ENCODE assay signal across 9 mouse cellular contexts in genomic region chr16:38506041-38506634, GRCm38 (mm10). TPM values are rescaled to one million over a fixed set of nuclear protein-coding genes. Genes with fewer than 3 reads are reported as not detected.
A peak's percentile ranks its signal among the peaks of the same experiment; 100 is the strongest.
DNase-seq lines count a peak whose midpoint lies in the region; ATAC-seq and TF ChIP-seq lines count a peak whose summit lies in the region.
"Had no signal": no experiment of that assay in that cellular context is flagged by ENCODE, and none has a peak within 500 bp of the region (broad histone marks: within the 10 kb centered on the region; RNA-seq: fewer than 3 reads in every experiment).

No protein-coding gene starts in this region.

- no peak for TF ChIP-seq EP300 in ES-Bruce4 (IDR thresholded peaks at IDR 0.05; ENCODE audit: insufficient read depth, low read depth, low read length)

- no peak overlapping the region for H3K9ac ChIP-seq in ES-Bruce4 (ENCODE audit: low read depth, poor library complexity, severe bottlenecking)
- H3K9ac ChIP-seq in heart, embryonic 16.5 days (ENCODE audit: low read length) = no peak overlapping the region
- no peak overlapping the region for H3K9ac ChIP-seq in liver, embryonic 12.5 days

- no peaks in the 10 kb centered on the region for H3K4me1 ChIP-seq in ES-Bruce4 (ENCODE audit: control insufficient read depth, insufficient read depth, low read length)
- no peaks in the 10 kb centered on the region for H3K4me1 ChIP-seq in bone marrow, adult 2 months (ENCODE audit: control insufficient read depth, insufficient read depth, low read length)
- no peaks in the 10 kb centered on the region for H3K4me1 ChIP-seq in embryonic fibroblast, embryonic 13.5 days (ENCODE audit: control insufficient read depth, insufficient read depth, low read length)
- H3K4me1 ChIP-seq in heart, embryonic 16.5 days (ENCODE audit: control insufficient read depth, insufficient read depth, low read length) = no peaks in the 10 kb centered on the region
- H3K4me1 ChIP-seq in liver, embryonic 12.5 days = no peaks in the 10 kb centered on the region

- H3K4me2 ChIP-seq in heart, embryonic 16.5 days (ENCODE audit: low read depth, low read length) = no peak overlapping the region
- no peak overlapping the region for H3K4me2 ChIP-seq in liver, embryonic 12.5 days

- no peaks in the 10 kb centered on the region for H3K27me3 ChIP-seq in ES-Bruce4 (ENCODE audit: control insufficient read depth, insufficient read depth, low read length, poor library complexity, severe bottlenecking)
- no peaks in the 10 kb centered on the region for H3K27me3 ChIP-seq in heart, embryonic 16.5 days (ENCODE audit: control insufficient read depth, insufficient read depth, low read length)
- H3K27me3 ChIP-seq in liver, embryonic 12.5 days (replicated peaks) = no peaks in the 10 kb centered on the region
- H3K27me3 ChIP-seq: megakaryocyte, embryonic 14.5 days had no signal

- no peak for TF ChIP-seq POLR2A in ES-Bruce4 (IDR thresholded peaks at IDR 0.05; ENCODE audit: insufficient read depth, low read length)
- no peak for TF ChIP-seq POLR2A in bone marrow, adult 2 months (IDR thresholded peaks at IDR 0.05; ENCODE audit: borderline replicate concordance, control insufficient read depth, low read depth, low read length)
- TF ChIP-seq POLR2A in embryonic fibroblast, embryonic 13.5 days (IDR thresholded peaks at IDR 0.05; ENCODE audit: low read depth, low read length) = no peak

- peak; percentile 74; the same call in 1 of the 2 replicates for ATAC-seq in heart, embryonic 16.5 days (replicated peaks; ENCODE audit: extremely low read depth, insufficient read depth, low FRiP score)
- ATAC-seq in liver, embryonic 12.5 days = peak; percentile 65

- no peaks in the 10 kb centered on the region for H3K9me3 ChIP-seq in ES-Bruce4 (replicated peaks; ENCODE audit: control insufficient read depth, insufficient read depth, low read length, poor library complexity, severe bottlenecking)
- no peaks in the 10 kb centered on the region for H3K9me3 ChIP-seq in heart, embryonic 16.5 days (replicated peaks; ENCODE audit: control insufficient read depth, low read length)
- H3K9me3 ChIP-seq in liver, embryonic 12.5 days (replicated peaks) = no peaks in the 10 kb centered on the region
- H3K9me3 ChIP-seq: megakaryocyte, embryonic 14.5 days had no signal

- no peak overlapping the region for H3K27ac ChIP-seq in ES-Bruce4 (ENCODE audit: insufficient read depth, low read length)
- no peak overlapping the region for H3K27ac ChIP-seq in bone marrow, adult 2 months (ENCODE audit: control insufficient read depth, insufficient read depth, low read depth, low read length, poor library complexity)
- no peak overlapping the region for H3K27ac ChIP-seq in embryonic fibroblast, embryonic 13.5 days (ENCODE audit: insufficient read depth, low read length)
- H3K27ac ChIP-seq in heart, embryonic 16.5 days (ENCODE audit: low read length) = no peak overlapping the region
- no peak overlapping the region for H3K27ac ChIP-seq in liver, embryonic 12.5 days

- peak; percentile 75 for TF ChIP-seq CTCF in ES-Bruce4 (IDR thresholded peaks at IDR 0.05; ENCODE audit: low read depth, low read length)
- peak; percentile 88 for TF ChIP-seq CTCF in bone marrow, adult 2 months (IDR thresholded peaks at IDR 0.05; ENCODE audit: control insufficient read depth, insufficient read depth, low read length)
- peak; percentile 89; the same call in 1 of the 2 replicates for TF ChIP-seq CTCF in embryonic fibroblast, embryonic 13.5 days (IDR thresholded peaks at IDR 0.05; ENCODE audit: borderline replicate concordance, insufficient read depth, low read length)

- WGBS in bone marrow, adult 2 months = 63% methylated on average over 4 of the region's 4 CpGs
- WGBS in heart, embryonic 16.5 days = 64% methylated on average over 4 of the region's 4 CpGs
- WGBS in liver, embryonic 12.5 days (ENCODE audit: insufficient replicate concordance) = 67% methylated on average over 4 of the region's 4 CpGs

- DNase-seq in kidney, postnatal 25 days = peak; percentile 65 to 66
- peak; percentile 54 for DNase-seq in neural tube, embryonic 10.5 days (ENCODE audit: extremely low spot score, low spot score)
- DNase-seq in testis, postnatal 10 days (ENCODE audit: low spot score) = peak; percentile 62

- H3K4me3 ChIP-seq in ES-Bruce4 (ENCODE audit: low read depth, low read length) = no peak overlapping the region
- H3K4me3 ChIP-seq in bone marrow, adult 2 months (replicated peaks; ENCODE audit: control insufficient read depth, low read depth, low read length) = no peak overlapping the region
- no peak overlapping the region for H3K4me3 ChIP-seq in embryonic fibroblast, embryonic 13.5 days (ENCODE audit: insufficient read depth, low read length)
- no peak overlapping the region for H3K4me3 ChIP-seq in heart, embryonic 16.5 days (ENCODE audit: low read length)
- no peak overlapping the region for H3K4me3 ChIP-seq in liver, embryonic 12.5 days
- H3K4me3 ChIP-seq: megakaryocyte, embryonic 14.5 days had no signal

- 0 out of 2 replicates have a peak, but pooled peaks cover 2% of the 10 kb centered on the region for H3K36me3 ChIP-seq in ES-Bruce4 (ENCODE audit: control insufficient read depth, insufficient read depth, low read length, poor library complexity, severe bottlenecking)
- peaks cover 31% of the 10 kb centered on the region for H3K36me3 ChIP-seq in heart, embryonic 16.5 days (ENCODE audit: control insufficient read depth, insufficient read depth)
- H3K36me3 ChIP-seq in liver, embryonic 12.5 days = peaks cover 74% of the 10 kb centered on the region

RNA-seq across cellular contexts. Expression of gene Timmdc1, which starts 16.3 kb away (rescaled TPM):
- 46.4 and 53.9 TPM in 2 replicates for polyA plus RNA-seq in ES-Bruce4 (2011; ENCODE audit: insufficient read depth, insufficient read length, low read depth, missing spikeins)
- polyA plus RNA-seq in bone marrow, adult 2 months (2011; ENCODE audit: insufficient read depth, insufficient read length, low replicate concordance, missing spikeins) = 9.8 and 13.9 TPM in 2 replicates
- polyA plus RNA-seq in embryonic fibroblast, embryonic 13.5 days (2011; ENCODE audit: insufficient read length, low read depth, missing spikeins) = 29.0 and 38.0 TPM in 2 replicates
- 35.0 and 39.6 TPM in 2 replicates for polyA plus RNA-seq in heart, embryonic 16.5 days (2015; fragmentation: Nextera tagmentation; extraction: Ambion mirVana)
- 19.7 and 19.9 TPM in 2 replicates for polyA plus RNA-seq in liver, embryonic 12.5 days (2016; fragmentation: Nextera tagmentation; extraction: Ambion mirVana)

RNA-seq across cellular contexts. Expression of gene Poglut1, which starts 43.9 kb away (rescaled TPM):
- 90.1 and 99.5 TPM in 2 replicates for polyA plus RNA-seq in ES-Bruce4 (2011; ENCODE audit: insufficient read depth, insufficient read length, low read depth, missing spikeins)
- 6.1 and 12.0 TPM in 2 replicates for polyA plus RNA-seq in bone marrow, adult 2 months (2011; ENCODE audit: insufficient read depth, insufficient read length, low replicate concordance, missing spikeins)
- polyA plus RNA-seq in embryonic fibroblast, embryonic 13.5 days (2011; ENCODE audit: insufficient read length, low read depth, missing spikeins) = 64.5 and 67.0 TPM in 2 replicates
- 27.4 and 28.9 TPM in 2 replicates for polyA plus RNA-seq in heart, embryonic 16.5 days (2015; fragmentation: Nextera tagmentation; extraction: Ambion mirVana)
- polyA plus RNA-seq in liver, embryonic 12.5 days (2016; fragmentation: Nextera tagmentation; extraction: Ambion mirVana) = 17.7 and 18.3 TPM in 2 replicates

RNA-seq across cellular contexts. Expression of gene Cd80, which starts 50.8 kb away (rescaled TPM):
- polyA plus RNA-seq in ES-Bruce4 (2011; ENCODE audit: insufficient read depth, insufficient read length, low read depth, missing spikeins) = 1.3 and 1.7 TPM in 2 replicates
- polyA plus RNA-seq in bone marrow, adult 2 months (2011; ENCODE audit: insufficient read depth, insufficient read length, low replicate concordance, missing spikeins) = 1.6 and 2.0 TPM in 2 replicates
- polyA plus RNA-seq in embryonic fibroblast, embryonic 13.5 days (2011; ENCODE audit: insufficient read length, low read depth, missing spikeins) = 22.9 and 62.4 TPM in 2 replicates
- 0.60 and 0.62 TPM in 2 replicates for polyA plus RNA-seq in heart, embryonic 16.5 days (2015; fragmentation: Nextera tagmentation; extraction: Ambion mirVana)
- polyA plus RNA-seq in liver, embryonic 12.5 days (2016; fragmentation: Nextera tagmentation; extraction: Ambion mirVana) = 0.12 and 0.19 TPM in 2 replicates

RNA-seq across cellular contexts. Expression of gene Tmem39a, which starts 52.4 kb away (rescaled TPM):
- 165 and 186 TPM in 2 replicates for polyA plus RNA-seq in ES-Bruce4 (2011; ENCODE audit: insufficient read depth, insufficient read length, low read depth, missing spikeins)
- polyA plus RNA-seq in bone marrow, adult 2 months (2011; ENCODE audit: insufficient read depth, insufficient read length, low replicate concordance, missing spikeins) = 26.1 and 35.7 TPM in 2 replicates
- 127 and 143 TPM in 2 replicates for polyA plus RNA-seq in embryonic fibroblast, embryonic 13.5 days (2011; ENCODE audit: insufficient read length, low read depth, missing spikeins)
- polyA plus RNA-seq in heart, embryonic 16.5 days (2015; fragmentation: Nextera tagmentation; extraction: Ambion mirVana) = 62.0 and 64.4 TPM in 2 replicates
- polyA plus RNA-seq in liver, embryonic 12.5 days (2016; fragmentation: Nextera tagmentation; extraction: Ambion mirVana) = 41.3 and 48.6 TPM in 2 replicates

RNA-seq across cellular contexts. Expression of gene Adprh, which starts 53.6 kb away (rescaled TPM):
- polyA plus RNA-seq in ES-Bruce4 (2011; ENCODE audit: insufficient read depth, insufficient read length, low read depth, missing spikeins) = 50.7 and 51.3 TPM in 2 replicates
- 5.1 and 19.3 TPM in 2 replicates for polyA plus RNA-seq in bone marrow, adult 2 months (2011; ENCODE audit: insufficient read depth, insufficient read length, low replicate concordance, missing spikeins)
- polyA plus RNA-seq in embryonic fibroblast, embryonic 13.5 days (2011; ENCODE audit: insufficient read length, low read depth, missing spikeins) = 53.9 and 66.6 TPM in 2 replicates
- 87.6 and 88.6 TPM in 2 replicates for polyA plus RNA-seq in heart, embryonic 16.5 days (2015; fragmentation: Nextera tagmentation; extraction: Ambion mirVana)
- polyA plus RNA-seq in liver, embryonic 12.5 days (2016; fragmentation: Nextera tagmentation; extraction: Ambion mirVana) = 50.8 and 53.5 TPM in 2 replicates
